Mouse (Mus musculus) regulatory T cell (primary cell): Measurements from ENCODE around the gene Cyth1.

ENCODE experiments used
- in situ Hi-C: fragments of 300-600 bp; cut with MboI, MseI; formaldehyde crosslinking; loops from one replicate; pipeline ENCODE4 v1.15.1; 2025; ENCODE audit warnings: high pct_unique_total_duplicates

Cyth1 gene

GRCm38 (mm10) chr11:118248150-118249011, at the start of gene Cyth1:
Gene Cyth1 (minus strand): TSS chr11:118248592.
- in situ Hi-C loops, result loop anchor here (25.0 kb wide), 1 partner anchor 911 kb away; no protein-coding TSS in a partner anchor

- in situ Hi-C loops, result loop anchor here (5.0 to 25.0 kb wide), 2 partner anchors 94 to 989 kb away; no protein-coding TSS in a partner anchor
Observed at GRCm38 (mm10) chr11:118297967-118298366, 49.6 kb upstream of the Cyth1 start.

- in situ Hi-C loops, result loop anchor here (5.0 to 25.0 kb wide), 2 partner anchors 97 to 992 kb away; no protein-coding TSS in a partner anchor
Observed at GRCm38 (mm10) chr11:118295026-118295425, 46.6 kb upstream of the Cyth1 start.

GRCm38 (mm10) chr11:118292671-118293070, 44.3 kb upstream of the Cyth1 start:
- in situ Hi-C loops, result loop anchor here (25.0 kb wide), 1 partner anchor 995 kb away; no protein-coding TSS in a partner anchor

- in situ Hi-C loops, result loop anchor here (25.0 kb wide), 1 partner anchor 997 kb away; no protein-coding TSS in a partner anchor
Observed at GRCm38 (mm10) chr11:118289999-118290889, 41.9 kb upstream of the Cyth1 start, which contains the start of gene Usp36. Gene Usp36 (minus strand): TSS chr11:118290244.

- in situ Hi-C loops, result loop anchor here (25.0 kb wide), 1 partner anchor 998 kb away; no protein-coding TSS in a partner anchor
Observed at GRCm38 (mm10) chr11:118289562-118289961, 41.2 kb upstream of the Cyth1 start.

GRCm38 (mm10) chr11:118289037-118289511, 40.7 kb upstream of the Cyth1 start:
- in situ Hi-C loops, result loop anchor here (25.0 kb wide), 1 partner anchor 998 kb away; no protein-coding TSS in a partner anchor

- in situ Hi-C loops, result loop anchor here (25.0 kb wide), 1 partner anchor 1000 kb away; no protein-coding TSS in a partner anchor
Observed at GRCm38 (mm10) chr11:118287573-118287972, 39.2 kb upstream of the Cyth1 start.

GRCm38 (mm10) chr11:118286434-118286833, 38.0 kb upstream of the Cyth1 start:
- in situ Hi-C loops, result loop anchor here (25.0 kb wide), 1 partner anchor 1001 kb away; no protein-coding TSS in a partner anchor

- in situ Hi-C loops, result loop anchor here (25.0 kb wide), 1 partner anchor 1002 kb away; no protein-coding TSS in a partner anchor
Observed at GRCm38 (mm10) chr11:118285791-118286190, 37.4 kb upstream of the Cyth1 start.

- in situ Hi-C loops, result loop anchor here (25.0 kb wide), 1 partner anchor 1007 kb away; no protein-coding TSS in a partner anchor
Observed at GRCm38 (mm10) chr11:118280218-118280617, 31.8 kb upstream of the Cyth1 start.

GRCm38 (mm10) chr11:118276328-118276727, 27.9 kb upstream of the Cyth1 start:
- in situ Hi-C loops, result loop anchor here (25.0 kb wide), 1 partner anchor 1011 kb away; no protein-coding TSS in a partner anchor

GRCm38 (mm10) chr11:118275092-118275491, 26.7 kb upstream of the Cyth1 start:
- in situ Hi-C loops, result loop anchor here (25.0 kb wide), 1 partner anchor 1012 kb away; no protein-coding TSS in a partner anchor

GRCm38 (mm10) chr11:118269827-118270226, 21.4 kb upstream of the Cyth1 start:
- in situ Hi-C loops, result loop anchor here (25.0 kb wide), 1 partner anchor 1692 kb away; no protein-coding TSS in a partner anchor

GRCm38 (mm10) chr11:118266666-118267046, 18.3 kb upstream of the Cyth1 start:
- in situ Hi-C loops, result loop anchor here (25.0 kb wide), 1 partner anchor 1696 kb away; no protein-coding TSS in a partner anchor

- in situ Hi-C loops, result loop anchor here (25.0 kb wide), 1 partner anchor 1696 kb away; no protein-coding TSS in a partner anchor
Observed at GRCm38 (mm10) chr11:118266044-118266665, 17.8 kb upstream of the Cyth1 start.

- in situ Hi-C loops, result loop anchor here (25.0 kb wide), 1 partner anchor 1697 kb away; no protein-coding TSS in a partner anchor
Observed at GRCm38 (mm10) chr11:118265621-118266020, 17.2 kb upstream of the Cyth1 start.

- in situ Hi-C loops, result loop anchor here (25.0 kb wide), 1 partner anchor 1699 kb away; no protein-coding TSS in a partner anchor
Observed at GRCm38 (mm10) chr11:118263146-118263545, 14.8 kb upstream of the Cyth1 start.

- in situ Hi-C loops, result loop anchor here (25.0 kb wide), 1 partner anchor 1702 kb away; no protein-coding TSS in a partner anchor
Observed at GRCm38 (mm10) chr11:118260081-118260480, 11.7 kb upstream of the Cyth1 start.

GRCm38 (mm10) chr11:118259580-118259979, 11.2 kb upstream of the Cyth1 start:
- in situ Hi-C loops, result loop anchor here (10.0 to 25.0 kb wide), 2 partner anchors 1703 to 1925 kb away; no protein-coding TSS in a partner anchor
